Mouse (Mus musculus): ENCODE measurements around the gene Srsf11.

GRCm38 (mm10) chr3:158038106-158038505 lies 1.7 kb upstream of the Srsf11 start:
- TF ChIP-seq POLR2A (IDR thresholded peaks at IDR 0.05; ENCODE audit: control insufficient read depth, extremely low read depth, insufficient read depth, low read length, poor library complexity) = no peak
- TF ChIP-seq CTCF (IDR thresholded peaks at IDR 0.05; ENCODE audit: borderline replicate concordance, control insufficient read depth, extremely low read depth, insufficient read depth, low read length, poor library complexity) = no peak
